Mouse (Mus musculus) c-Kit-positive CD71-positive TER-119-negative erythroid progenitor cells, embryonic 14.5 days (primary cell): ENCODE results near the gene Klhdc4.

Experiments
- DNase-seq: peaks from one replicate; pipeline ENCODE4 v3.0.0-alpha.2; 2013; ENCODE audit warnings: low read depth

Gene Klhdc4

DNA sequence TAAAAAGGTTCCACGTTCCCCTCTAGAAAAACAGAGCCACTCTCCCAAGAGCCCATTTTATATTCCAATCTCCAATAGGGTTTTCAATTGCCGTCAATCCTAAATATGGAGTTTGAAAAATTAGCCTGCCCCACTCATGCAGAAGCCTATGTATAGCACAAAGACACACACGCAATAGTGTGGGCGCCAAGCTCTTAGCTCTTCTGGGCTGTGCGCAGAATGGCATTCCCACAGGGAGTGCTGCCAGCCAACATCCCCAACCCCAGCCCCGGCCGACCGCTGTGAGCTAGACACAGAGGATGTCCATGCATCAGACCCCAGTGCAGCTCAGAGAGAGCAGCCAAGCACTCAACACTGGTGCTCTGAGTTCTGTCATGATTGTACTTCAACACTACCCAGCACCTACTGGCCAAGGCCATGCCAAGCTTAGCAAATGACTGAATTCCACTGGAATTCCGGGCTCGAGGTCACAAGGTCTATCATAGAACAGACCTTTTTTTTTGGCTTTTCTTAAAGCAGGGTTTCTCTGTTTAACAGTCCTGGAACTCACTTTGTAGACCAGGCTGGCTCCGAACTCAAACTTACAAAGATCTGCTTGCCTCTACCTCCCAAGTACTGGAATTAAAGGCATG lies 19.7 kb downstream of the Klhdc4 start:
- no peak for DNase-seq

DNA sequence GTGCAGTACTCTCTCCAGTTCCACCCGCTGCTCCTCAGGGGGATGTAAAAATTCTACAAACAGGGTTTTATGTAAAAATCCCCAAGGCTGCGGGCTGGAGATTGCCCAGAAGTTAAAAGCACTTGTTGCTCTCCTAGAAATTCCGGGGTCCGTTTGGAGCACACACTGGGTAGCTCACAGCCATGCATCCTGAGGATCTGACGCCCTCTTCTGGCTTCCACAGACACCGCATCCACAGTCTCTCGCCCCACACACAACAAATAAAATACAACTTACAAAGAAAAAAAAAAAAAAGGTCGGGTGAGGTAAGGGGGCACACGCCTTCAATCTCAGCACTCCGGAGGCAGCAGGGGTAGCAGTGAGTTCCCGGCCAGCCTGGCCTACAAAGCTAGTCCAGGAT lies 21.3 kb downstream of the Klhdc4 start:
- DNase-seq: no peak

DNA sequence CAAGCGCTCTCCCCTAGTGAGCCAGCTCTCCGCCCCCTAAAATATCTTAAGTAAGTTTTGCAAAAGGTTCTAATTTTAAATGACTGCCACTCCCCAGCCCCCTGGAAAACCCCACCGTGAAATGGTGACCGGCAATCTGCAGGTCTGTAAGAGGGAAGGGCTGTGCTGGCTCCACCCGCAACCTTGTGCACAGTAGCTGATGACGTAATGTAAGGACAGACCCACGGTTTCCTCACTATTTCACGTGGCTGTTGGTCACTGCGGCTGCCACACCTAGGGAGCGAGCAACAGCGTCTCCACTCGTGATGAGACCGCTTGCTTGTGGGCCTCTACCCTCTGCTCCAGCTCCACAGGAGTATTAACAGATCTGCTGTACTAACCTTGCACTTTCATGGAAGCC lies 23.2 kb downstream of the Klhdc4 start:
- DNase-seq: no peak

DNA sequence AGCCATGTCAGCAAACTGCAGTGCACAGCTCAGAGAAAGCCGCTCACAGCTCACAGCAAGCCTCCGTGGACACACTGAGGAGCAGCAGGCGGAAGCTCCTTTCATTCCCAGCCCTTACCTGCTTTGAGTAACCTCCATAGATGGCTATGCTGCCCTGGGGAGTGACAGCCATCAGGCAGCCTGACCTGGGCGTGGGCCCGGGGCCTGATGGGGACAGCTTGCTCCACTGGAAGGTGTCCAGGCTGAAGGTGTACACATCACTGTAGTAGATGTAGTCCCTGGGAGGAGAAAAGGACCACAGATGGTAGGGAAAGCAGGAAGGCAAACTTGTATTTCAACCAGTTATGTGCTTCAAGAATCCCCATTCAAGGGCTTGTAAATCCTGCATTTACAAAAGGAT lies 24.5 kb downstream of the Klhdc4 start:
- no peak for DNase-seq

DNA sequence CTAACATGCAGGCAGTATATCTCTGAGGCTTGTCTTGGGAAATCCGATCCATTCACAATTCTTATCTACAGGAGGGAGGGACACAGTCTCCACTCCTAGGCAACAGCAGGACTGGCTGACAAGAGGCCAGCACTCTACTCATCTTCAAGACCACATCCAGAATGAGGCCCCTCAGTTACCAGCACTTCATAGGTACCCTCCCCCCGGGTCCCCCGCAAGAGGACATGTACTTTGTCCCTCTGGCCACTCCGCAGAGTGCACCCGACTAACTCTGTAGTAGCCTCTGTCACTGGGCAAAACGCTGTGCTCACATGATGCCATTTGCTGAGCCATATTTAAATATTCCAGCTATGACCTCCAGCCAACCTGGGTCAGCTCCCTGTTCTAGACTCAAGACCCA lies 31.0 kb downstream of the Klhdc4 start:
- no peak for DNase-seq

DNA sequence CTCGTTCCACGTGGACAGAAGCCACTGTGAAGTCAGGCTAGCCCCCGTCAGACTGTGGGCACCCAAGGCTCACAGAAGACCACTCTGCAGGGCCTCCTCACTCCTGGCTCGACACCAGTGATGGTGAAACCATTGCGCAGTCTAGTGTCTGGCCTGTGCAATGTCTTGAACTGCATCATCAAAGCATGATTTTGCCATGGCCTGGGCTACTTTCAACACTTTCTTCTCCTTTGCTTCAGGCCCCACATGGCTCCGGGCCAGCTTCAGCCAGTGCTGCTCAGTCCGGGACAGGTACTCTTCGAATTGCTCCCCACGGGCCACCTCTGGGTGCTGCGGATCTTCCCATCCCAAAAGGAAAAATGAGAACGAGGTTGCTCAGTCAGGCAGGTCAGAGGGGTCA lies 33.0 kb downstream of the Klhdc4 start:
- no peak for DNase-seq

DNA sequence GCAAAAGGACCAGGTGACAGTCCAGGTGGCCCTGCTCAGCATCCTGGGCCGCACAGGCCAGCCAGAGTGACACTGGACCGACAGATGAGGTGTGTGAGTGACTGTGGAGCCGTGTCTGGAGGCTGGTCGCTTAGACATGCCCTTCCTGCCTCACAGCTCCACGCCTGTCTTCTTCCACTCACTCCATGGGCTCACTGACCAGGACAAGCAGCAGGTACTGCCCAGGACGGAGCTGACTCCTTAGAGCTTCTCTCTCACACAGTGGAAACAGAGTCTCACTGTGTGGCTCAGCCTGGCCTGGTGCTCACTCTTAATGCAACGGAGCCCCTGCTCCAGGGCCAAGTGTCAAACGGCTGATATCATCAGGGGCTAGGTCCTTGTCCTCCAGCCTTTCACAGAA lies 33.9 kb downstream of the Klhdc4 start:
- no peak for DNase-seq

DNA sequence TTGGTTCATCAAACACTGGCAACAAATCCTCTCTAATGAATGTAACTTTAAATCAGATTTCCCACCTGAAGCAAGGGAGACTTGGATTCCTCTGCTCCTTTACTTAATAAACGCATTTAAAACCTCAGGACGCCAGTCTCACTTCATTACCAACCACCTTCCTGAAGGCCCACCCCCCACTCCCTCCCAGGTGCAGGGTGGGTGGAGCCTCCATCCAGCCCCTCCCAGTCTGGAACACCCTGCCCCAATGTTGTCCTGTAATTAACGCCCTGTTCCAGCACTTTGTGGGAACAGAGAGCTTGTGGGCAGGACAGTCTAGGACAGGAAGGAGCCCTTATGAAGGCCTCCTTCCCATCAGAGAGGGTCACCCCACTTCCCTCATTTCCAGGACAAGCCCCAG lies 35.2 kb downstream of the Klhdc4 start:
- no peak for DNase-seq

DNA sequence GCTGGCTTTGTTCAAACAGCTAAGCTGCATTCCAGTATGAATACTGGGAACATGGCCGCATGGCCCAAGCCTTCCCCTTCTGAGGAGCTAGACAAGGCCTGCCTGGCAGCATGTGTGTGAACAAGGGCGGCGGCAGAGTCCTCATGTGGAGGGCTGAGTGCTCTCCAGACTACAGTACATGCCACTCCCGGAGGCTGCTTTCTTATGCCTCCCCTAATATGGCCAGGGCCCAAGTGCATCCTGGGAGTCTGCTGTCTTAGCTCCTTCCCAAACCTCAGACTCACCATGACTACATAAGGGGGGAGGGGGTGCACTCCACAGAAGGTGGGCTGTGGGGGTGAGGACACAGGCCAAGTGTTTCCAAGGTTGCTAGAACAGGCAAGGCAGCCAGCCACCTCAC lies 36.7 kb downstream of the Klhdc4 start:
- DNase-seq: no peak

DNA sequence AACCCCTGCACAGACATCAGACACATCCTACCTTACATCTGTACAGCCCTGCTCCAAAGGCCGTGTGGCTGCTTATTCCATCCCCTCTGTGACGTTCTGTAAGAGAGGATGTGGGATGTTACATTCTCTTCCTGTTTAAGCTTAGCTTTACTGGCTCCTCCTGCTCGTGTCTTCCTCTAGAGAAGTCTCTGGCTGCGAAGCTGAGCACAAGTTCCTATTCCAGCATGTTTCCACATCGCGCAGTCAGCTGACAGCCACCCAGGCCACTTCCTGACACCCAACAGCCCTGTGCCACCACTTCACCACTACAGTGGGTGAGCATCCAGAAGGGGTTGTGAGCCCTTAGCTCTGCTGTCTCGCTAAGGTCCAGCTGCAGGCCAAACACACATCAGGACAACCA lies 37.2 kb downstream of the Klhdc4 start:
- DNase-seq: no peak

DNA sequence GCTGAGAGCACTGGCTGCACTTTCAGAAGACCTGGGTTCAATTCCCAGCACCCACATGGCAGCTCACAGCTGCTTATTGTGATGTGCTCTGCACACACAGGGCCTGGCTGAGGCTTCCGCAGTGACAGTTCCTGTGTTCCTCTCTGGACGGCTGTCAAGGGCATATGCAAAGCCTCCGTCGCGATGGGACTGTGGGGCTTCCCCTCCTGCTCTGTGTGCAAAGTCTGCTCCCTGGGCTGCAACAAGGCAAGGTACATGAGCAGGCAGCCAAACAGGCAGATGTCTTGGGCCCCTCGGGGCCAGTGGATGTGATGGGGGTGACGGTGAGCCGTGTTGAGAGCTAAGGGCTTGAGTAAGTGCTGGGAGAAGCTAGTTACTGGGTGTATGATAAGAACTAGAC lies 40.6 kb downstream of the Klhdc4 start:
- no peak for DNase-seq

DNA sequence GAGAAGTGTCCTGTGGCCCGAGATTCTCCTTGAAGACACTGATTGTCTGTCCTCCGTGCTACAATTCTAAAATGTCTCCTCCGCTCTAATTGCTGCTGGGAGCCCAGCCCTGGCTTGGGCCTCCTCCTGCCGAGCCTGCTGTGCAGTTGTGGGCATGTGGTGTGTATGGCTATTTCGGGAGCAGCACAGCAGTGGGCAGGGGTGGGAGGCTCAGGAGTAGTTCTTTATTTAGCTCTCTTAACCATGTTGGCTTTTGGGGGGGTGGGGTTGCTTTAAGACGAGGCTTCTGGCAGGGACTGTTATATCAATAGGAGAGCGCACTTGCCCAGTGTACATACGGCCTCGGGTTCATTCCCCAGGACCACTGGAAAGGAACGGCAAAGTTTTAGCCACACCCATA lies 42.8 kb downstream of the Klhdc4 start:
- DNase-seq: no peak

DNA sequence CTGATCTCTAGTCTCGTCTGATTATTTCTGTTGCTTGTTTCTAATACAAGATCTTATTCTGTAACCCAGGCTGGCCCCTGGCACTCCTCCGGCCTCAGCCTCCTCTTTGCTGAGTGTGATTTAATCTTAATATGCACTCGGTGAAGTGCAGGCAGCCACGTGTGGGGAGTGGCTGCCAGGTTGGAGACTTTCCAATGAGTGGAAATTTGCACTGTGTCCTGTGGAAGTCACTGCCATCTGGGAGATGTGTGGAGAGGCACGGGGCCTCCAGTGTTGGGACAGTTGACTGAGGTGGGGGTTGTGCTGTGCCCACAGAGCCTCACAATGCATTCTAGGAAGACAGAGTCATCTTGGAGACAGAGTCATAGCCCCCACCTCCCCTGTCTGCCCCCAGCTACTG lies 46.9 kb downstream of the Klhdc4 start:
- no peak for DNase-seq

DNA sequence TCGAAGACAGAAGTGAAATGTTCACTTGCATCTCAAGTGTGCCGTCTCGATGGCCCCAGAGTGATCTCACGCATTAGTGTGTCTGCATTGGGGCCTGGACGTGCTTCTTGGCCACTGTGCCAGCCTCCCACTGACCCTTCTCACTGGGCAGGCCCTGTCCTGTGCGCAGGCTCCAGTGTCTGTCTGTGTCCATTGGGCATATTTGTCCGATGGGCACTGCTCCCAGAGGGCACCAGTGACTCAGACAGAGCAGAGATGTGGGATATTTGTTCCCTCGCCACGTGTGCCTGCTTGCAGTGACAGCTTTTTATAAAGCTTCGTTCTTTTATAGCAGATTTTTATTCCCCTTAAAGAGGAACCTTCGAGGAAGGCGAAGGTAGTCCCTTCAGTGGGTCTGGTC lies 55.5 kb downstream of the Klhdc4 start:
- no peak for DNase-seq

DNA sequence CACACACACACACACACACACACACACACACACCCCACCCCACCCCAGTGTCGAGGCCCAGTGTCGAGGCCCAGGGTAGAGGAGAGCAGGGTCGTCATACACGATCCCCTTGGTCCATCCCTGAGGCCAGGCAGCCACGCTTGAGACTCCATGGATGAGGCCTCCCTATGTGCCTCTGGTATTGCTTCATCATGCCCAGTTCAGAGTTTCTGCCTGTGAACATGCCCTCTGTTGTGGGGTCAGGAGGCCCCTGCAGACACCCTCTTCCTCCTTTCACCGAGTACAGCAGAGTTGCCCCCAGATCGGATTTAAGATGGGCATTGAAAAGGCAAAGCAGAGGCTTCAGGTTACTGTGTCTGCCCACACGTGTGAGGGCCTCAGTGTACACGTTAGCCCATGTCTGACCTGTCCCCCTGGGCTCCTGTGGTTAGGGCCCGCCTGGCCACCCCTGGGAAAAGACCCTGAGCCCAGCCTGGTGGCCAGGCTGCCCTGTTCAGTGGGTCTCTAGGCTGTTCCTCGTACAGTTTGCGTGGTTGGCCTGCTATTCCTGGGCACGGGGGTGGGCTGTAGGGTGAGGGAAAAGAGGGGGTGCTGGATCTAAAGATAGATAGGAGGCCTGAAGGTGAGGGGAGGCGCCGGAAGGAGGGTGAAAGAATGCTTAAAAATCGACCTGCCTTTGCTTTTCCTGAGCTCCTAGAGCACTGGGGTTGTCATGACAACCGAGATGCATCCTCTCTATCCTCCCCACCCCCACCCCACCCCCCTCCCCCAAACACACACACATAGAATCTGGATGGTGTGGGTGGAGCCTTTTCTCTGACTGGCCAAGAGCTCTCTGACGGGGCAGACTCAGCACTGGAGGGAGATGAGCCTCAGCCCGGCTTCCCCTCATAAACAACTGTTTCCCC lies 58.3 kb downstream of the Klhdc4 start:
- DNase-seq: no peak

DNA sequence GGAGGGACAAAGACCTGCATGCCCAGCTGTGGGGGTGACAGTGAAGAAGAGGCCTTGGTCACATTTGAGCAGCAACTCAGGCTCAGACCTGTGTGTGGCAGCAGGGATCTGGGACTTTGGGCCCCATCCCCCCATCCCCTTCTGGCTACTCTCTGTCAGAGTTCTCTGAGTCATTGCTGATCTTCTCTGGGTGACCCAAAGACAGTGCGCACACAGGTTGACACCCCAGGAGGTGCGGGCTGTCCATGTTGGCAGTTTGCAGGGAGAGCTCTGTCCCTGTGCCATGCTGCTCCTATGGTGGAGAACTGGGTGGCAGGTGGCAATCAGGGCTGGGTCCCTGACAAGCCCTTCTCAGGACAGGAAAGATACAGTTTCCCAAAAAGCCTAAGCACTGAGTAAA lies 59.7 kb downstream of the Klhdc4 start:
- no peak for DNase-seq

DNA sequence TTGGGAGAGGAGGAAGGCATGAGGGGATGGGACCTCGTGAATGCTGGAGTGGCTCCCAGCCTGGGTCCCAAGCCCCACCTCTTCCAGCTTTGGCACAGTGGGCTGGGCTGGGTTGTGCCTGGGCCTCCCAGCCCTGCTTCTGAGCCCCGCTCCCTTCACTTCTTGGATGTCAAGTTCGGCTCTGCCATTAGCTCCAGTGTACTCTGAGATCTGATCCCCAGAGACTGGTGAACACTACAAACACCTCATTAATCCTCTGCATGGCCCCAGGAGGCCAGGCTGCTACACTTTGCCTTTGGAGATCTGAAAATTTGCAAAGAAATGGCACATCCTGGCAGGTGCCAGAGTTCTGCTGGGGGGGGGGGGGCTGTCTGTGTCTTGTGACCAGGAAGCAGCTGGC lies 60.3 kb downstream of the Klhdc4 start:
- DNase-seq: no peak

DNA sequence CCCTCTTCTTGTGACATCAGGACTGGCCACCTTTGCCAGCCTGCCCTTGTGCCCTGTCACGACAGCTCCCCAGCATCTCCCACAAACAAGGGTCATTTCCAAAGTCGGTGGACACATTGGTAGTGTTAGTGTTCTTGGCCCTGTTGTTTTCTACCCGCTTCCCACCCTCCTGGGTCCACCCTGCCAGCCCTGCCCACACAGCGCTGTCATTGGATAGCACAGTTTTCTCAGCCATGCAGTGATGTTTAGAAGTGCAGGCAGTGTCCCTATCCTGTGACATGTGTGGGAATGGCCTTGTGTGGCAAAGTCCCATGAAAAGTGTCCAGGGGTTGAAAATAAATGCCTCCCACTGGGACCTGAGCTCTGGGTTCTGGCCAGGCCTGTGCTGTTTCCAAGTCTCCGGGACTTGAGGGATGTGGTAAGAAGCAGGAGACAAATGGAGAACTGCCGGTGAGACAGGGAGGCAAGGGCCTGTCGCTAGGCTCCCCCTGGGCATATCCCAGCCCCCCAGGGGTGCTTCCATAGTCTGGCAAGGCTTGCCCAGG lies 63.7 kb downstream of the Klhdc4 start:
- DNase-seq: no peak

DNA sequence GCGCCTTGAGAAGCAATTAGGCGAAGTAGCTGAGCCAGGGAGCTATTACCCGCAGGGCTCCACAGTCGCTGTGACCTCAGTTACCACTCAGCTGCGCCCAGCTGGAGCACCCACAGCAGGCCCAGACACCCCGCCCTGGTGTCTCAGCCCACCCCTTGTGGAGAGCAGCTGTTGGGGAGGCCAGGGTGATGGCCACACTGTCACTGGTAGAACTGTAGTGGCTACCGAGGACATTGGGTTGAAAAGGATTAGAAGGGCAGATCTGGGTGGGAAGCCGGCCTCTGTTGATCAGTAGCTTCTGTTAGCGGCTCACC lies 65.7 kb downstream of the Klhdc4 start:
- no peak for DNase-seq

DNA sequence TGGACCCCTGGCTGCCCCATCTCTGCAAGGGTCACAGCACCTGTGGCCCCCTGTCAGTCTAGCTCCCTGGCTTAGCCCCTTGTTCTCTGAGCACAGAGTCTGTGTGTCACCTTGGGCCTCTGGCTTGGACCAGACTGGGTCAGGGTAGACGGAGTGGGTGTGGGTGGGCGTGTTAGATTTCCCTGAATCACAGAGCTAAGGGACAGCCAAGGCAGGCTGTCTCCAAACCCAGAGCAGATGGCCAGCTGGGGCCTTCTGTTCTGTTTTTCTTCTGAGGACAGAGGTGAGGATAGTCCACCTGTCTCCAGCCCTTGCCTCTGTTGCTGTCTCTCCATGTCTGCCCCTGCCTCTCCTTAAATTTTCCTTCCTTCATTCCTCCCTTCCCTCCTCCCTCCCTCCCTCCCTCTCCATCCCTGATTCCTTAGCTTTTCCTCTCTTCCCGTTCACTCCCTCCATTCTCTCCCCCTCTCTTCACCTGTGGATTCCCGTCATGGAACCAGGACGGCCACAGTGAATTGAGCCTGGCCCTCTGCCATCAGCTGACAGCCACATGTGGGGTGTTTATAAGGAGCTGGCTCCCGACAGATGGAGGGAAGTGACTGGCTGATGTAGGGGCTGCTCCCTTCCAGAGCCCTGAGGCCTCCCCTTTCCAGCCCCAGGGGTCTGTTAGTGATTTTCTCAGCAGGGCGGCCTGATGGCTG lies 66.2 kb downstream of the Klhdc4 start:
- no peak for DNase-seq

DNA sequence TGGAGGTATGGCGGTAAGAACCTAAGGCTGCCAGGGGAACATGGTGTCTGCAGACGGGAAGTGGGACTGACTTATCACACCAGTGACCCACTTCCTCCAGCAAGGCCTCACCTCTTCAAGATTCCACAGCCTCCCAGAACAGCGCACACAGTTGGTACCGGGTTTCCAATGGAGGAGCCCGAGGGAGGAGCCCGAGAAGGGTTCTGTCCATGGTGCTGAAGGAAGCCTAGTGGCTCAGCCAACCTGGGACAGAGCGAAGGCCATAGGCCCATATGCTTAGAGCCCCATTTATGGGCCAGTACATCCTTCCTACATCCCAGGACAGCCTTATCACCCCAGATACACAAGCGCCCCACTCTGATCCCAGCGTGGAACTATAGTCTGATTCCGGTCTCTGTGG lies 67.9 kb downstream of the Klhdc4 start:
- DNase-seq: peak; percentile 55

DNA sequence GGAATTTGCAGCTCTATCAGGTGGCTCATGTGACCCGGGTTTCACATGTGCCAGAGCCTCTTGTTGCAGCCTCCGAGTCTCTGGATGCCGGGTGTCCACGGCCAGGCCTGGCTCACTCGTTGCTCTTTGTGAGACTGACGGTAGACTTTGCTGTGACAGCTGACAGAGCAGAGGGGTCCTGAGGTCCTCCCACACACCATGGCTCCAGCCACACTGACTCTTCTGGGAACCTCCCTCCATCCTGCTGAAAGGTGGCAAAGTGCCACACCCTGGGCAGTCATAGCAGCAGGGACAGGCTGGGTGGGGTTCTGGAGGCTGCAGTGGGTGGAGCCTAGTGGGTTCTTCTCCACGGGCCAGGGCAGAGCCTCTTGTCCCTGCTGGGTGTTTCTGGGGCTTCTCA lies 68.9 kb downstream of the Klhdc4 start:
- no peak for DNase-seq

DNA sequence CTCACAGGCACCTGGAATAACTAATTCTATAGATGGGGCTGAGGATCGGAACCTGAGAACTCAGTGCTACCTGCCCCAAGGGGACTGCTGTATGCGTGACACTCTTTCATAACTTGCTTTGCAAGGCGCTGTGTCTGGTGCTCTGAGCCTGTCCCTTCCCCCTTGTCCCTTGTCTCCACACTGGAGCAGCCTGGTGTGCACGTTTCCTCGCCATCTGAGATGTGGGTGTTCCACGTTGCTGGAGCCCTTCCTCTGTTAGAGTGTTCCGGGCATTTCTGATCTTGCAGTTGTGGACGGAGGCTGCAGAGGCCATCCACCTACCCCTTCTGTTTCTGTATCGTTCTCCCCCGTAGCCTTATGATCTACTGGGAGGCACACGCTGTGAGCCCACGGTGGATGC lies 70.9 kb downstream of the Klhdc4 start:
- no peak for DNase-seq
